Mouse (Mus musculus): ENCODE measurements around the gene Gnat1.

The Gnat1 gene

GRCm38 (mm10) chr9:107645153-107645510 lies 34.4 kb downstream of the Gnat1 start:
- no peak for DNase-seq (ENCODE audit: low spot score)

GRCm38 (mm10) chr9:107644495-107645152 lies 34.9 kb downstream of the Gnat1 start:
- DNase-seq (ENCODE audit: low spot score), result peak; percentile 95

- DNase-seq (ENCODE audit: low spot score), result no peak
These were observed 35.8 kb downstream of the Gnat1 start for GRCm38 (mm10) chr9:107643544-107644214.

GRCm38 (mm10) chr9:107641666-107642065 lies 37.8 kb downstream of the Gnat1 start:
- no peak for DNase-seq (ENCODE audit: low spot score)

GRCm38 (mm10) chr9:107640257-107640772 lies 39.2 kb downstream of the Gnat1 start:
- DNase-seq (ENCODE audit: low spot score), result no peak

GRCm38 (mm10) chr9:107637070-107637469 lies 42.4 kb downstream of the Gnat1 start:
- DNase-seq (ENCODE audit: low spot score), result peak; percentile 85

GRCm38 (mm10) chr9:107635279-107636028 lies 44.1 kb downstream of the Gnat1 start, which contains the start of gene Gnai2:
Gnai2 (minus strand) TSS chr9:107635367.
- DNase-seq (ENCODE audit: low spot score), result peak; percentile 94

GRCm38 (mm10) chr9:107634406-107635278 lies 44.9 kb downstream of the Gnat1 start:
- DNase-seq (ENCODE audit: low spot score), result no peak

- DNase-seq (ENCODE audit: low spot score), result no peak
These were observed 45.7 kb downstream of the Gnat1 start for GRCm38 (mm10) chr9:107633661-107634405.

GRCm38 (mm10) chr9:107633091-107633660 lies 46.3 kb downstream of the Gnat1 start:
- DNase-seq (ENCODE audit: low spot score), result peak; percentile 70

- DNase-seq (ENCODE audit: low spot score), result no peak
These were observed 47.0 kb downstream of the Gnat1 start for GRCm38 (mm10) chr9:107632478-107632877.

GRCm38 (mm10) chr9:107631861-107632260 lies 47.7 kb downstream of the Gnat1 start:
- DNase-seq (ENCODE audit: low spot score), result no peak

- DNase-seq (ENCODE audit: low spot score), result no peak
These were observed 48.1 kb downstream of the Gnat1 start for GRCm38 (mm10) chr9:107631311-107631826.

- DNase-seq (ENCODE audit: low spot score), result peak; percentile 82
These were observed 48.9 kb downstream of the Gnat1 start for GRCm38 (mm10) chr9:107630576-107630975.

GRCm38 (mm10) chr9:107629901-107630425 lies 49.5 kb downstream of the Gnat1 start:
- peak; percentile 50 for DNase-seq (ENCODE audit: low spot score)

- DNase-seq (ENCODE audit: low spot score), result no peak
These were observed 50.1 kb downstream of the Gnat1 start for GRCm38 (mm10) chr9:107629411-107629730.

GRCm38 (mm10) chr9:107628721-107629410 lies 50.6 kb downstream of the Gnat1 start:
- no peak for DNase-seq (ENCODE audit: low spot score)

GRCm38 (mm10) chr9:107627387-107628255 lies 51.9 kb downstream of the Gnat1 start:
- no peak for DNase-seq (ENCODE audit: low spot score)

- peak; percentile 97 for DNase-seq (ENCODE audit: low spot score)
These were observed 52.7 kb downstream of the Gnat1 start for GRCm38 (mm10) chr9:107626844-107627277.

Measured in retina, embryonic 14.5 days (tissue).